Mouse (Mus musculus): ENCODE measurements at regions not wholly inside any gene's neighbourhood (a gene's known extent, or its start where the extent isn't known, plus 50 kb on each side); places are given as distances from the start of the nearest gene placed in this dataset.
"Not testable (repeated sequence)": the region's sequence is repeated elsewhere in the genome, so short reads cannot be mapped to it uniquely, and the experiment has no call there.

DNA sequence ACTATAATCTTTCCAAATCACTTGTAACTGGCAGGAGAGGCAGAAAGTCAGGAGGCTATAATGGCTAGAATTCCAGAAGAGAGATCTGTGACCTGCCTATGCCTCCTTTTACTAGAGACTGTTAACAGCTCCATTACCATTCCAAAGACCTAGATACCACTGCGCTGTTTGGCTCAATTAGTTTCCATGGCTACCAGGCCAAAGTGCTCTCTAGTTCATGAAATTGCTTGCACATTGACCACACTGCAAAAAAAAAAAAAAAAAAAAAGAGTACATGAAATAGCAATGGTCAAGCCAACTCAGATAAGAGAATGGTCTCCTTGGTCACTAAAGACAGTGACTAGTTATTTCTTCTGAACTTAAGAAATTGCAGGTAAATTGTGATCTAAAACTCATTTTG is 366.5 kb upstream of the Grid2 start:
- peak; percentile 46 for DNase-seq (ENCODE audit: low spot score)
- Histone ChIP-seq H3K27me3 (ENCODE audit: control insufficient read depth, insufficient read depth, low read length) (no peaks in the 10 kb centered on the region), H3K9ac (ENCODE audit: low read length) (no peak overlapping the region), H3K9me3 (ENCODE audit: control insufficient read depth, low read length) (no peaks in the 10 kb centered on the region), H3K4me1 (ENCODE audit: control insufficient read depth, insufficient read depth, low read length) (no peaks in the 10 kb centered on the region), H3K4me2 (ENCODE audit: low read depth) (no peak overlapping the region), H3K4me3 (ENCODE audit: low read depth, low read length) (no peak overlapping the region), H3K36me3 (ENCODE audit: control insufficient read depth, insufficient read depth, low read length) (no peaks in the 10 kb centered on the region), H3K27ac (ENCODE audit: low read depth, low read length) (no peak overlapping the region)
- WGBS = 3% methylated on average over 1 of the region's 1 CpGs
- peak; percentile 63; the same call in 1 of the 2 replicates for ATAC-seq (ENCODE audit: insufficient read depth, low FRiP score, low TSS enrichment)

DNA sequence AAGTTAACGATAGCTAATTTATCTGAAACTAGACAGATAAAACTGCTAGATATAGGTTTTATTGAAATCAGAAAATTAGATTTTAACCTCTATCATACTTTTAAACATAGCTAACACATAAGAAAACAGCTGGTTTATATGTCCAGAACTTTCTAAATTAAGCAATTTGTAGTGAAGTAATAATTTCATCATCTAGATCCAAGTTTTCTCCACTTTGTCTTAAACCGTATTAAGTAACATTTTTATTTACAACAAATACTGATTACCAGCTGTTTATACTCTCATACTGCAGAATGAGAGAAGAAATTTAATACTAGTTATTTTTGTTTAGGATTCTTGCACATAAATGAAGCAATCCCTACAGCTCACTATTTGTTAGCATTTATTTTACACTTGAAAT is 342.9 kb upstream of the Grid2 start:
- 90% methylated on average over 2 of the region's 2 CpGs for WGBS
- H3K4me2 ChIP-seq (ENCODE audit: low read depth) = no peak overlapping the region
- H3K9me3 ChIP-seq (ENCODE audit: control insufficient read depth, low read length) = no peaks in the 10 kb centered on the region
- DNase-seq (ENCODE audit: low spot score) = no peak
- H3K4me3 ChIP-seq (ENCODE audit: low read depth, low read length) = no peak overlapping the region
- no peaks in the 10 kb centered on the region for H3K36me3 ChIP-seq (ENCODE audit: control insufficient read depth, insufficient read depth, low read length)
- no peak for ATAC-seq (ENCODE audit: insufficient read depth, low FRiP score, low TSS enrichment)
- no peak overlapping the region for H3K27ac ChIP-seq (ENCODE audit: low read depth, low read length)
- no peaks in the 10 kb centered on the region for H3K27me3 ChIP-seq (ENCODE audit: control insufficient read depth, insufficient read depth, low read length)
- no peak overlapping the region for H3K9ac ChIP-seq (ENCODE audit: low read length)
- no peaks in the 10 kb centered on the region for H3K4me1 ChIP-seq (ENCODE audit: control insufficient read depth, insufficient read depth, low read length)

DNA sequence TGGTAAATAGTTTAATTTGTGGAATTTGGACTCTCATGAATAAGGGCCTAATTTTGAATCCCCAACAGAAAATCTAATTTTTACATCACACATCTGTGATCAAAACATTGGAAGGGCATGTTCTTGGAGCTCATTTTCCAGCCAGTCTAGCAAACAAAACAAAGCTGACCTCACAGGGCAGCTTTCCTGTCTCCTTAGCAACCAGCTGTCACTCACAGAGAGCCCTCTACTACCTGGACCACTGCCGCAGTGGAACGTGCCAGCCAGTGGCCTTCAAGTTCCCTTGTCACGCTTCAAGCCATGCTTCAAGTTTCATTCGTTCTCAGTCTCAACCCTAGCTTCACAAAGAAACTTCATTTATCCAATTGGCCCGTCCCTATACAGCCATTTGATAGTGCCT is 338.6 kb upstream of the Grid2 start:
- 80% methylated on average over 2 of the region's 5 CpGs for WGBS
- H3K4me2 ChIP-seq (ENCODE audit: low read depth); H3K27ac ChIP-seq (ENCODE audit: low read depth, low read length); DNase-seq (ENCODE audit: low spot score); H3K9me3 ChIP-seq (ENCODE audit: control insufficient read depth, low read length); ATAC-seq (ENCODE audit: insufficient read depth, low FRiP score, low TSS enrichment); H3K36me3 ChIP-seq (ENCODE audit: control insufficient read depth, insufficient read depth, low read length); H3K27me3 ChIP-seq (ENCODE audit: control insufficient read depth, insufficient read depth, low read length); H3K4me1 ChIP-seq (ENCODE audit: control insufficient read depth, insufficient read depth, low read length); H3K9ac ChIP-seq (ENCODE audit: low read length); H3K4me3 ChIP-seq (ENCODE audit: low read depth, low read length): not testable (repeated sequence)

DNA sequence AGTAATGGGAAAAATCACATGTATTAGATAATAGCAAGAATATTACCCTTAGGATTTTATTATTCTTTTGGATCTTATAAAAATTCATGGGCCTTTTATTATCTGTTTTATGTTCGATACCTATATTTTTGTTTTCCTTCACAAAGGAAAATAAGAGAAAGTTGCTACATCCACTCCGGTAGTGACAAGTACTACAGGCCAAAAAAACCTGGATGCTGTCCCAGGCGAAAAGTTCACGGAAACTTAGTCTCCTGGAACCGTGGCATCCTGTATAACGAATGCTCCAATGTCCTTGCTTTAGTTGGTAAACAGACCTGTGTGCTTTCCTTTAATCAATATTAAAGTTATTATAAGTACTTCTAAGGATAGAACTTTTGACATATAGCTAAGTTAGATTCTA is 337.7 kb upstream of the Grid2 start:
- no peak for ATAC-seq (ENCODE audit: insufficient read depth, low FRiP score, low TSS enrichment)
- WGBS = 95% methylated on average over 6 of the region's 6 CpGs
- DNase-seq (ENCODE audit: low spot score) = no peak
- Histone ChIP-seq H3K36me3 (ENCODE audit: control insufficient read depth, insufficient read depth, low read length) (no peaks in the 10 kb centered on the region), H3K4me1 (ENCODE audit: control insufficient read depth, insufficient read depth, low read length) (no peaks in the 10 kb centered on the region), H3K4me2 (ENCODE audit: low read depth) (no peak overlapping the region), H3K27me3 (ENCODE audit: control insufficient read depth, insufficient read depth, low read length) (no peaks in the 10 kb centered on the region), H3K9me3 (ENCODE audit: control insufficient read depth, low read length) (no peaks in the 10 kb centered on the region), H3K9ac (ENCODE audit: low read length) (no peak overlapping the region), H3K27ac (ENCODE audit: low read depth, low read length) (no peak overlapping the region), H3K4me3 (ENCODE audit: low read depth, low read length) (no peak overlapping the region)

DNA sequence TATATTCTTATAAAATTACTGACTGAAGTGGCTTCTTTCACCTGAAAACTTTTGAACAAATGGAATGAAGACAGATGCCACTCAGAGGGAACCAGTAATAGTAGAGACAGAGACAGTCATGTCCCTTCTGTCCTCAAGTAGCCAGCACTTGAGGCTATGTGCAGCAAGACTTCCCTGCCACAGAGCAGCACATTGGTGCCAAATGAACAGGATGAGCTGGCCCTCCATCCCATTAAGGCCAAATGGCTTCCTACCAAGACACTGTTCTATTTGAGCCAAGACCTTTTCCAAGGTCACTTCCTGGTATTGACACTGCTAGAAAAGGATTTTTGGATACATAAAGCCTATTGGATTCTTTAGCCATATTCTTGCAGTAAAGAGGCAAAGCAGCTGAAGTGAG is 336.6 kb upstream of the Grid2 start:
- Histone ChIP-seq H3K27ac (ENCODE audit: low read depth, low read length) (no peak overlapping the region), H3K27me3 (ENCODE audit: control insufficient read depth, insufficient read depth, low read length) (no peaks in the 10 kb centered on the region), H3K36me3 (ENCODE audit: control insufficient read depth, insufficient read depth, low read length) (no peaks in the 10 kb centered on the region), H3K9ac (ENCODE audit: low read length) (no peak overlapping the region), H3K9me3 (ENCODE audit: control insufficient read depth, low read length) (no peaks in the 10 kb centered on the region), H3K4me2 (ENCODE audit: low read depth) (no peak overlapping the region), H3K4me1 (ENCODE audit: control insufficient read depth, insufficient read depth, low read length) (no peaks in the 10 kb centered on the region), H3K4me3 (ENCODE audit: low read depth, low read length) (no peak overlapping the region)
- DNase-seq (ENCODE audit: low spot score) (no peak), ATAC-seq (ENCODE audit: insufficient read depth, low FRiP score, low TSS enrichment) (no peak)
